Mouse (Mus musculus) liver, embryonic 14.5 days (tissue): ENCODE data around the gene Gab1. TPM values are rescaled to one million over a fixed set of nuclear protein-coding genes. Genes with fewer than 3 reads are reported as not detected.

Source experiments
- ATAC-seq: fragments of 200-750 bp; cut with Nextera tagmentation; 2 replicates; pipeline ENCODE4 v1.8.0; 2017; ENCODE audit warnings: moderate number of reproducible peaks, mild to moderate bottlenecking, moderate library complexity; ENCODE audit not compliant: insufficient read depth
- DNase-seq, 3 experiments: peaks; one replicate each; pipeline ENCODE4 v3.0.0-alpha.2; 2012 to 2013; ENCODE audit warnings: low read depth in 3 of 3, low spot score in 3 of 3
- H3K27ac ChIP-seq: fragments of 300-500 bp; sonication (generic); 2 replicates; pipeline ENCODE4 v1.5.1; 2014; ENCODE audit warnings: moderate library complexity, mild to moderate bottlenecking, control low read depth, inconsistent platforms
- H3K27me3 ChIP-seq: fragments of 300-500 bp; sonication (generic); 2 replicates; pipeline ENCODE4 v1.6.1; 2014; ENCODE audit warnings: mild to moderate bottlenecking, low read length, moderate library complexity; ENCODE audit not compliant: control insufficient read depth, insufficient read depth
- H3K36me3 ChIP-seq: fragments of 300-500 bp; sonication (generic); replicated peaks from 2 replicates; pipeline ENCODE4 v1.6.1; 2014; ENCODE audit warnings: low read depth; ENCODE audit not compliant: control insufficient read depth, insufficient read depth
- H3K4me1 ChIP-seq, 2 experiments: fragments of 200-500 bp in 1 of 2; fragments of 300-500 bp in 1 of 2; sonication (generic) in 1 of 2; replicated peaks; 2 replicates each; pipeline ENCODE4 v1.6.1; 2012 to 2014; ENCODE audit warnings: antibody characterized with exemption in 1 of 2, inconsistent platforms in 1 of 2, low read length in 1 of 2; ENCODE audit not compliant: control insufficient read depth in 2 of 2, insufficient read depth in 2 of 2
- H3K4me2 ChIP-seq: fragments of 300-500 bp; sonication (generic); 2 replicates; pipeline ENCODE4 v1.6.1; 2014; ENCODE audit warnings: low read depth, mild to moderate bottlenecking, control low read depth, moderate library complexity
- H3K4me3 ChIP-seq, 2 experiments: fragments of 200-500 bp in 1 of 2; fragments of 300-500 bp in 1 of 2; sonication (generic) in 1 of 2; 2 replicates each; pipeline ENCODE4 v1.5.1; 2012 to 2014; ENCODE audit warnings: low read depth in 2 of 2, low read length in 2 of 2, mild to moderate bottlenecking in 2 of 2, control low read depth in 1 of 2, inconsistent platforms in 1 of 2, moderate library complexity in 1 of 2; ENCODE audit not compliant: insufficient read depth in 1 of 2
- H3K9ac ChIP-seq: fragments of 300-500 bp; sonication (generic); replicated peaks from 2 replicates; pipeline ENCODE4 v1.6.1; 2014; ENCODE audit warnings: mild to moderate bottlenecking, control low read depth, moderate library complexity
- H3K9me3 ChIP-seq: fragments of 300-500 bp; sonication (generic); 2 replicates; pipeline ENCODE4 v1.6.1; 2016; ENCODE audit warnings: low read length, mixed read lengths; ENCODE audit not compliant: control insufficient read depth
- CTCF ChIP-seq: IDR thresholded peaks from 2 replicates; pipeline ENCODE4 v1.5.1; 2016; ENCODE audit warnings: antibody characterized with exemption, low read depth, control low read depth
- EP300 ChIP-seq: IDR thresholded peaks from 2 replicates; pipeline ENCODE4 v1.6.1; 2016; ENCODE audit warnings: antibody characterized with exemption, low read depth
- WGBS: fragments of 180-500 bp; shearing (Covaris S2); extraction: QIAGEN DNeasy Blood & Tissue Kit; methylation state at CpG from one replicate; pipeline ENCODE4 v1.1.7; 2014; ENCODE audit not compliant: insufficient replicate concordance; 5-methylcytosine and 5-hydroxymethylcytosine counted together
- polyA plus RNA-seq, 2 experiments: library from polyadenylated mRNA; depleted of rRNA in 1 of 2; stranded (reverse) in 1 of 2; unstranded in 1 of 2; fragments of >200 nt; fragmentation: Nextera tagmentation in 1 of 2; extraction: Ambion mirVana in 1 of 2; gene quantifications; 2 replicates each; pipeline versions ENCODE4 v1.2.1 to v1.2.3; 2012 to 2014

Gab1 gene
- polyA plus RNA-seq, 2 experiments, result 7.8 to 10.3 TPM

DNA sequence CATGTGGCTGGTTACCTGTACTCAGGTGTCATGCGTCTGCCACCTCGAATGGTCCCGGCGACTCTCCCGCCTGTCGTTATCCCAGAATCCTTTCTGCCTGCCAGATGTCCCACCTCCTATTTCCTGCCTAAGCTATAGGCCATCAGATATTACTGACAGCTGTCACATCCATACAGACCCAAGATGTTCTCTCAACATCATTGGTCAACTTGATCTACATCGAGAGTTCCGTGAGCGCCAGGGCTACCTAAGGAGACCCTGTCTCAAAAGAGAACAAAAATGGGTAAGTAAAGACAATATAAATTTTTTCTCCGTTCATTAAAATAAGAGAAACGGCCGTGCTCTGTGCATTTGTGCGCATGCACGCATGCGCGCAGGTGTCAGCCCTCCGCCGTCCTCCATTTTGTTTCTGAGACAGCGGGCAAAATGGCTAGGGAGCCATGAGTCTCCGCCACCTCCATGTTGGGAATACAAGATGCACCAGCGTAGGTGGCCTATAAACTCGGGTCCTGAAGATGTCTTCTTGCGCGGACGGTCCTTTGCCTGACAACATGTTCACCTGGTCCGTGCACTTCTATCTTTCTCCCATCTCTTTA lies 21.0 kb downstream of the Gab1 start:
- Histone ChIP-seq H3K9ac (no peak overlapping the region), H3K27ac (no peak overlapping the region), H3K36me3 (peaks cover 14% of the 10 kb centered on the region), H3K27me3 (no peaks in the 10 kb centered on the region), H3K9me3 (no peaks in the 10 kb centered on the region), H3K4me3 (no peak overlapping the region), H3K4me1 (peaks cover 0 to 7% of the 10 kb centered on the region in 2 experiments; a peak in 2 of 4 replicates), H3K4me2 (no peak overlapping the region)
- WGBS, result 94% methylated on average over 26 of the region's 26 CpGs
- no peak for DNase-seq
- TF ChIP-seq CTCF (no peak), EP300 (no peak)
- no peak for ATAC-seq

- Histone ChIP-seq H3K36me3 (peaks cover 14% of the 10 kb centered on the region), H3K4me2 (no peak overlapping the region), H3K27ac (no peak overlapping the region), H3K27me3 (no peaks in the 10 kb centered on the region), H3K4me3 (no peak overlapping the region), H3K4me1 (peaks cover 4 to 8% of the 10 kb centered on the region in 2 experiments; a peak in 2 of 4 replicates), H3K9me3 (no peaks in the 10 kb centered on the region), H3K9ac (no peak overlapping the region)
- DNase-seq (no peak), ATAC-seq (no peak)
- WGBS, result 77% methylated on average over 12 of the region's 12 CpGs
- no peak for TF ChIP-seq CTCF
- no peak for TF ChIP-seq EP300
These were observed 22.4 kb downstream of the Gab1 start for GRCm38 (mm10) chr8:80857851-80858367.

DNA sequence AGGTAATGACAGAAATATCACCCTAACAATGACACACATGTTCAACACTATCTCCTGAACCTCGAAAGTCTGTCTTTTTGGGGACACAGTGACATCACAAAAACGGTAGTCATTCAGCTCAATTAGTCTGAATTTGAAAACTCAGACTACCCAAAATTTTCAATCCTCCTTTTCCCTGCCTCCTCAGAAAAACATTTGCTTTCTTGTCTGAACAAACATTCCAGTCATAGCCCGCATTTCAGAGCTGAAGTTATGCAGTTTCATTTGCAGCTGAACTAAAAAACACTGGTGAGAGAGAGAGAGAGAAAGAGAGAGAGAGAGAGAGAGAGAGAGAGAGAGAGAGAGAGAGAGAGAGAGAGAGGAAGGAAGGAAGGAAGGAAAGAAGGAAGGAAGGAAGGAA lies 23.2 kb downstream of the Gab1 start:
- Histone ChIP-seq H3K36me3 (peaks cover 14% of the 10 kb centered on the region), H3K4me3 (no peak overlapping the region), H3K4me2 (no peak overlapping the region), H3K27ac (no peak overlapping the region), H3K9ac (no peak overlapping the region), H3K27me3 (no peaks in the 10 kb centered on the region), H3K4me1 (peaks cover 4 to 10% of the 10 kb centered on the region in 2 experiments; a peak in 2 of 4 replicates), H3K9me3 (no peaks in the 10 kb centered on the region)
- ATAC-seq (no peak), DNase-seq (no peak)
- TF ChIP-seq EP300 (no peak), CTCF (no peak)
- 66% methylated on average over 3 of the region's 3 CpGs for WGBS

GRCm38 (mm10) chr8:80856606-80857005 lies 23.7 kb downstream of the Gab1 start:
- TF ChIP-seq EP300, result no peak
- TF ChIP-seq CTCF, result no peak
- Histone ChIP-seq H3K36me3 (peaks cover 14% of the 10 kb centered on the region), H3K27me3 (no peaks in the 10 kb centered on the region), H3K9ac (no peak overlapping the region), H3K4me3 (no peak overlapping the region), H3K27ac (no peak overlapping the region), H3K4me1 (peaks cover 4 to 12% of the 10 kb centered on the region in 2 experiments; a peak in 2 of 4 replicates), H3K9me3 (no peaks in the 10 kb centered on the region), H3K4me2 (no peak overlapping the region)
- 79% methylated on average over 6 of the region's 6 CpGs for WGBS
- DNase-seq, result no peak
- no peak for ATAC-seq

GRCm38 (mm10) chr8:80853622-80854021 lies 26.7 kb downstream of the Gab1 start:
- TF ChIP-seq CTCF, result no peak
- TF ChIP-seq EP300, result no peak
- 77% methylated on average over 13 of the region's 13 CpGs for WGBS
- ATAC-seq (no peak), DNase-seq (no peak)
- Histone ChIP-seq H3K9ac (no peak overlapping the region), H3K4me3 (no peak overlapping the region), H3K36me3 (no peaks in the 10 kb centered on the region; the same call in none of the 2 replicates), H3K4me1 (peaks cover 4 to 13% of the 10 kb centered on the region in 2 experiments; a peak in 2 of 4 replicates), H3K4me2 (no peak overlapping the region), H3K9me3 (no peaks in the 10 kb centered on the region), H3K27ac (no peak overlapping the region), H3K27me3 (no peaks in the 10 kb centered on the region)
